Mouse (Mus musculus) G1E (cell line): ENCODE data around the gene Tmtc2.

Experiments used
- CTCF ChIP-seq: IDR thresholded peaks from 2 replicates; pipeline ENCODE4 v1.5.1; 2012; ENCODE audit warnings: low read depth, low read length, inconsistent platforms, mixed read lengths
- GATA1 ChIP-seq: IDR thresholded peaks from 2 replicates; pipeline ENCODE4 v1.6.1; 2012; ENCODE audit warnings: borderline replicate concordance, low read length, inconsistent platforms, mixed read lengths

- TF ChIP-seq CTCF, result no peak
- no peak for TF ChIP-seq GATA1
These were observed 285.8 kb downstream of the Tmtc2 start for GRCm38 (mm10) chr10:105288472-105288871.
